Comparison of ENCODE assay signal across 24 mouse cellular contexts in genomic region chr15:17569205-17569604, GRCm38 (mm10).
A peak's percentile ranks its signal among the peaks of the same experiment; 100 is the strongest.
DNase-seq lines count a peak whose midpoint lies in the region; ATAC-seq and TF ChIP-seq lines count a peak whose summit lies in the region.
"Had no signal": no experiment of that assay in that cellular context is flagged by ENCODE, and none has a peak within 500 bp of the region (broad histone marks: within the 10 kb centered on the region; RNA-seq: fewer than 3 reads in every experiment).

No protein-coding gene starts in this region.

- H3K9me3 ChIP-seq in forebrain, embryonic 13.5 days (replicated peaks), result no peaks in the 10 kb centered on the region; the same call in 1 of the 2 replicates
- H3K9me3 ChIP-seq in forebrain, embryonic 10.5 days, result peaks cover 5% of the 10 kb centered on the region; the same call in 1 of the 2 replicates
- H3K9me3 ChIP-seq in forebrain, embryonic 16.5 days (ENCODE audit: control insufficient read depth, low read length), result no peaks in the 10 kb centered on the region
- no peaks in the 10 kb centered on the region for H3K9me3 ChIP-seq in forebrain, embryonic 11.5 days (ENCODE audit: control insufficient read depth, low read length)
- H3K9me3 ChIP-seq: embryonic facial prominence, embryonic 13.5 days; G1E had no signal

- no peak for DNase-seq in forebrain, embryonic 10.5 days (ENCODE audit: extremely low spot score, low spot score)
- DNase-seq in forebrain, embryonic 11.5 days (ENCODE audit: low spot score), result no peak
- DNase-seq in brain, embryonic 14.5 days (ENCODE audit: low read depth), result peak; percentile 29
- DNase-seq: adrenal gland, adult 2 months; adrenal gland, postnatal 10 days; adrenal gland, postnatal 25 days; B cell, adult 2 months; cerebellum, adult 11 months; cerebellum, adult 18-20 months; cerebellum, adult 8-10 months; cerebellum, adult 9-11 months; cerebellum, postnatal 14 days; cerebellum, postnatal 36 days; embryo, embryonic 11 days; gastrocnemius, adult 2 months had no signal

- no peak overlapping the region for H3K4me3 ChIP-seq in forebrain, embryonic 13.5 days
- H3K4me3 ChIP-seq in forebrain, embryonic 10.5 days, result no peak overlapping the region
- H3K4me3 ChIP-seq in forebrain, embryonic 16.5 days (replicated peaks; ENCODE audit: low read length), result no peak overlapping the region
- H3K4me3 ChIP-seq in forebrain, embryonic 11.5 days (ENCODE audit: low read depth, low read length), result no peak overlapping the region
- H3K4me3 ChIP-seq: embryonic facial prominence, embryonic 13.5 days; embryonic facial prominence, embryonic 15.5 days; erythroblast, embryonic 14.5 days; gastrocnemius, adult 2 months had no signal

- TF ChIP-seq POLR2A in brain, embryonic 14.5 days (IDR thresholded peaks at IDR 0.05; ENCODE audit: borderline replicate concordance, extremely low read depth, insufficient read depth, insufficient read length, poor library complexity, severe bottlenecking), result no peak

- H3K4me1 ChIP-seq in forebrain, embryonic 13.5 days, result no peaks in the 10 kb centered on the region
- H3K4me1 ChIP-seq in forebrain, embryonic 10.5 days, result no peaks in the 10 kb centered on the region
- no peaks in the 10 kb centered on the region for H3K4me1 ChIP-seq in forebrain, embryonic 16.5 days (replicated peaks; ENCODE audit: control insufficient read depth, insufficient read depth, low read length)
- H3K4me1 ChIP-seq in forebrain, embryonic 11.5 days (replicated peaks; ENCODE audit: control insufficient read depth, insufficient read depth, low read length), result no peaks in the 10 kb centered on the region
- H3K4me1 ChIP-seq: embryonic facial prominence, embryonic 13.5 days; embryonic facial prominence, embryonic 15.5 days had no signal

- 86% methylated on average over 2 of the region's 2 CpGs for WGBS in forebrain, embryonic 13.5 days
- WGBS in forebrain, embryonic 10.5 days, result 89% methylated on average over 2 of the region's 2 CpGs
- WGBS in forebrain, embryonic 16.5 days, result 62% methylated on average over 2 of the region's 2 CpGs
- WGBS in forebrain, embryonic 11.5 days, result 91% methylated on average over 2 of the region's 2 CpGs

- peak; percentile 61; the same call in 1 of the 2 replicates for ATAC-seq in forebrain, embryonic 13.5 days
- peak; percentile 66 for ATAC-seq in forebrain, embryonic 16.5 days
- no peak for ATAC-seq in forebrain, embryonic 11.5 days (replicated peaks; ENCODE audit: low FRiP score)
- no peak for ATAC-seq in megakaryocyte progenitor cell, adult 5-6 weeks (replicated peaks; ENCODE audit: poor library complexity)
- ATAC-seq: CD4-positive, CD25-positive, alpha-beta regulatory T cell, adult 4 months had no signal

- no peak overlapping the region for H3K4me2 ChIP-seq in forebrain, embryonic 13.5 days
- no peak overlapping the region for H3K4me2 ChIP-seq in forebrain, embryonic 16.5 days (ENCODE audit: low read length)
- H3K4me2 ChIP-seq in forebrain, embryonic 11.5 days (ENCODE audit: low read depth, low read length, severe bottlenecking), result no peak overlapping the region
- H3K4me2 ChIP-seq: embryonic facial prominence, embryonic 13.5 days; embryonic facial prominence, embryonic 15.5 days had no signal

- no peak overlapping the region for H3K27ac ChIP-seq in forebrain, embryonic 13.5 days
- H3K27ac ChIP-seq in forebrain, embryonic 10.5 days, result no peak overlapping the region
- no peak overlapping the region for H3K27ac ChIP-seq in forebrain, embryonic 16.5 days (ENCODE audit: low read length)
- H3K27ac ChIP-seq in forebrain, embryonic 11.5 days (ENCODE audit: low read depth, low read length), result no peak overlapping the region
- H3K27ac ChIP-seq: embryonic facial prominence, embryonic 13.5 days; embryonic facial prominence, embryonic 15.5 days; gastrocnemius, adult 2 months had no signal

- no peak overlapping the region for H3K9ac ChIP-seq in forebrain, embryonic 13.5 days
- no peak overlapping the region for H3K9ac ChIP-seq in forebrain, embryonic 16.5 days (replicated peaks; ENCODE audit: low read depth, low read length)
- H3K9ac ChIP-seq in forebrain, embryonic 11.5 days (ENCODE audit: low read length), result no peak overlapping the region
- H3K9ac ChIP-seq: embryonic facial prominence, embryonic 13.5 days; embryonic facial prominence, embryonic 15.5 days had no signal

- H3K36me3 ChIP-seq in forebrain, embryonic 13.5 days (ENCODE audit: poor library complexity, severe bottlenecking), result no peaks in the 10 kb centered on the region
- H3K36me3 ChIP-seq in forebrain, embryonic 10.5 days (replicated peaks), result no peaks in the 10 kb centered on the region
- no peaks in the 10 kb centered on the region for H3K36me3 ChIP-seq in forebrain, embryonic 16.5 days (ENCODE audit: control insufficient read depth, insufficient read depth)
- H3K36me3 ChIP-seq in forebrain, embryonic 11.5 days (ENCODE audit: control insufficient read depth, insufficient read depth, low read length), result no peaks in the 10 kb centered on the region
- H3K36me3 ChIP-seq: embryonic facial prominence, embryonic 13.5 days; embryonic facial prominence, embryonic 15.5 days; G1E had no signal

- TF ChIP-seq CTCF in brain, embryonic 14.5 days (IDR thresholded peaks at IDR 0.05; ENCODE audit: borderline replicate concordance, extremely low read depth, insufficient read depth, insufficient read length), result no peak

- no peaks in the 10 kb centered on the region for H3K27me3 ChIP-seq in forebrain, embryonic 13.5 days
- H3K27me3 ChIP-seq in forebrain, embryonic 10.5 days (ENCODE audit: poor library complexity, severe bottlenecking), result no peaks in the 10 kb centered on the region
- H3K27me3 ChIP-seq in forebrain, embryonic 16.5 days (replicated peaks; ENCODE audit: control insufficient read depth, insufficient read depth, low read length), result no peaks in the 10 kb centered on the region
- H3K27me3 ChIP-seq in forebrain, embryonic 11.5 days (ENCODE audit: control insufficient read depth, insufficient read depth, low read length), result no peaks in the 10 kb centered on the region
- H3K27me3 ChIP-seq: CH12.LX; embryonic facial prominence, embryonic 13.5 days; embryonic facial prominence, embryonic 15.5 days had no signal

Comparison
In these comparisons a context has a peak if more than half of its experiments do, and no peak if none do; other contexts are left out.
1. ATAC-seq: peak in forebrain, embryonic 13.5 days (single experiment) and forebrain, embryonic 16.5 days (single experiment); none in forebrain, embryonic 11.5 days (single experiment) and megakaryocyte progenitor cell, adult 5-6 weeks (single experiment).